Mouse (Mus musculus): ENCODE data around the gene Slc25a36.

Slc25a36 gene

DNA sequence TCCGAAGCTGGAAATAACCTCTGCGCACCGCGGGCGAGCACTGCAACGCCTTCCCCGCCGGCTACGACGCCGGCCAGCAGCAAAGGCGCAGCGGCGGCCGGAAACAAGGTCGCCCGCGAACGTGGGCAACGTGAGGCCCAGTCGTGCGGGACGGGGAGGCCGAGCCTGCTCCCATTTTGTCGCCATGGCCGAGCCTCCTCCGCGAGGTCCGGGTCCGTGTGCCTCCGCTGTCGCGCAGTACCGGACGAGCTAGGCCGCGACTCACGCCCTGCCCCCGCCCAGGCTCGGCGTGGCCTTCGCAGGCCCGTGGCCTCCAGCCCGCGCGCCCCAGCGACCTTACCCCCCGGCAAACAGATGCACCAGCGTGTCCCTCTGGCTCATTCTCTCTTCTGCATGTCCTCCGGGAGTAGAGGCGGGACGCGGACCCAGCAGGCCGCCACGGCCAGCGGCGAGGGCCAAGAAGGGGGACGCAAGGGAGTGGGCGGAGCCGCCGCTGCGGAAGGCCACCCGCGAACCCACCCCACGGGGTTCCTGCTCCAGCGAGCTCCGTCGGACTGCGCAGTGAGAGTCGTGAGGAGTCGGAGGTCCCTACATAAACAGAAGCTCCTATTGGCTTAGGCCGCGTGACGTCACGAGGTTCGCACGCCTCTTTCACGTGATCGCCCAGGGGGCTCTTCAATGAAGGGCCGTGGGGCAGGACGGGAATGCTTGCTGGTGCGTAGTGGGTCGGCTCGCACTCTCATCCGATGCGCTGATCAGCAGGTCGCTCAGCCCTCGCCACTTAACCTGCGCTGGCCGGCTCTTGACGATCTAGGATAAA is at the start of gene Slc25a36:
Gene Slc25a36 (minus strand): TSS at position 587 of the 820 bp plus-strand sequence.
- DNase-seq, result peak; percentile 98

DNA sequence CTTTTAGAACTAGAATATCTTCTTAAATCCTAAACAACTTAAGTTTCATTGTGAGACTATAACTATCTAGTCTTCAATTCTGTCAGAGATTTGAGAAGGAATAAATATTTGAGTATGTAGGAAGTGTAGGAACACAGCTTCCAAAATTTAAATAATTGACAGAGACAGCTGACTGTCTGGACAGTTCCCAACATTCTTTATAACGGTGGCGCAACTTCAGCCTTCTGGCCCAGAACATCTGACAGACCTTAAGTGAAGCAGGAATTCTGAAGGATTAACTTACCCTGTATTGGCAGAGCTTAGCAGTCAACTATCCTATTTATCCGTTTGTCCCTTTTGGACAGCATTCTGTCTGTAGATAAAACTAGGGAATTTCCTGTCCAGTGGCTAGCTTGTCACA is 47.5 kb upstream of the Slc25a36 start:
- no peak for DNase-seq

DNA sequence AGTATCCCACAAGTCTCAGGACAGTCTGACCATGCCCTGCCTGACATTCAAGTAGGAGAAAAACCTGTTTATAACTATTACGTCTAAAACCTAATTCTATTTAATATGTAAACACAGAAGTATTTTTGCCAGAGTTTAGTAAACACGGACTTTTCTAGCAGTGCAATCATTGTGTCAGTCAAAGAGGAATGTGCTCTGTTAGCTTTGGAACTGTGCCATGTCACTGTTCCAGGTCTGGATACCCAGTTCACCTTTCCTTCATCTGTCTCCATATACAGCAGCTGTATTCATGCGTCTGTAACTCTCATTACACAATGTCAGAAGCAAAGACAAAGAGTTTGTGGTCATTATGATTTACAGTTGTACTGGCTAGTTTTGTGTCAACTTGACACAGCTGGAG is 45.0 kb upstream of the Slc25a36 start:
- DNase-seq, result no peak

DNA sequence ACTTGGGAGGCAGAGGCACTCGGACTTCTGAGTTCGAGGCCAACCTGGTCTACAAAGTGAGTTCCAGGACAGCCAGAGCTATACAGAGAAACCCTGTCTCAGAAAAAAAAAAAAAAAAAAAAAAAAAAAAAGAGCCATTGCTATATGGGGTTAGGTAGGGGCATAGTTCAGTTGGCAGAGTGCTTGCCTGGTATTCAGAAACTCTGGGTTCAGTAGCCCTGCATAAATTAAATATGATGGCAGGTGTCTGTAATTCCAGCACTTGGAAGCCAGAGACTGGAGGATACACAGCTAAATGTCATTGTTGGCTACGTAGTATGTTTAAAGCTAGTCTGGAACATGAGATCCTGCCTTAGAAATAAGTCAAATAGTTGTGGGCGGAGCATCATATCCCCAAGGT is 44.0 kb upstream of the Slc25a36 start:
- DNase-seq, result no peak

DNA sequence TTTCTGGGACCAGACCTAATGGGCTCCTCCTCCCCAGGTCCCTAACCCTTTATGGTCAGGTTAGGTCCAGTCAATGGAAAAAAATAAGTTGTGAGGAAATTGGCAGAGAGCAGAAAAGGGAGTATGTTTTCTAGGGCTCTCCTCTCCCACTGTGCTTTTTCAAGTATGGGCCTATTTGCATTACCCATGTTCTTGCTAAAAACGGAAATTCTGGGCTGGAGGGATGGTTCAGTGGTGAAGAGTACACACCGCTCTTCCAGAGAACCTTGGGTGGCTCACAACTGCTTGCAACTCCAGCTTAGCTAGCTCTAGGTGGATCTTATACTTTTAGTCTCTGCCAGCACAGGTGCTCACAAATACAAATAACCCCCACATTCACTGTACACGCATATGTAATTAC is 42.0 kb upstream of the Slc25a36 start:
- no peak for DNase-seq

DNA sequence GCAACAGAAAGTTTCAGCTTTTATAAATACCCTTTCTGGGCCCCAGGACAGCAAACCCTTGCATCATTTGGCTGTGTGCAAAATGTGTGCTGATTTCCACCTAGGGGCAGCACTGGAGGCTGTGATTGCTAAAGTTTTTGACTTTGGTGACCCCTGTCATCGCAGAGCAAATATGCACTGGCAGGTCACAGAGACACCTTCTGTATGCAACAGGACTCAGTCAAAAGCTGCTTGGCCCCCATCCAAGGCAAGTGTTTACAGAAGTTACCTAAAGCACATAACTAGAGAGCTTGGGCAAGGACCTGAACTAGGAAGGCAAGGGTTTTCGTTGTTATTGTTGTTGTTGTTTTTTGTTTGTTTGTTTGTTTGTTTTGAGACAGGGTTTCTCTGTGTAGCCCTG is 36.3 kb upstream of the Slc25a36 start:
- no peak for DNase-seq

DNA sequence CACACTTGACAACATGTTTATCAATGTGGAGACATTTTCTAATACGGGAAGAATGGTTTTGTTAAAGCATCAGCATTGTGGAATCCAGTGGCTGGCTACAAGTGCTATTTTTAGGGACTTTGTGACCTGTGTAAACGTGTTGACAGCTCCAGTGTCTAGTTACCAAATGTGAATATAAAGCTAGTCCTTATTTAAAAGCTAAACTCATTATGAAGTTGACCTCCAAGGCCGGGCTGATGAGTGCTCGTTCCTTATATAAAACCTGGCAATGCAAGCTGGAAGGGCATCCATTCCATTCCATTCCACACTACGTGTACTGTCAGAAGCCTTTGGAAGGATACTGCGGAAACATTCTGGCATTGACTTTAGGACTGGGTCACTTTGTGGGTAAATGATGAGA is 34.4 kb upstream of the Slc25a36 start:
- DNase-seq, result no peak

DNA sequence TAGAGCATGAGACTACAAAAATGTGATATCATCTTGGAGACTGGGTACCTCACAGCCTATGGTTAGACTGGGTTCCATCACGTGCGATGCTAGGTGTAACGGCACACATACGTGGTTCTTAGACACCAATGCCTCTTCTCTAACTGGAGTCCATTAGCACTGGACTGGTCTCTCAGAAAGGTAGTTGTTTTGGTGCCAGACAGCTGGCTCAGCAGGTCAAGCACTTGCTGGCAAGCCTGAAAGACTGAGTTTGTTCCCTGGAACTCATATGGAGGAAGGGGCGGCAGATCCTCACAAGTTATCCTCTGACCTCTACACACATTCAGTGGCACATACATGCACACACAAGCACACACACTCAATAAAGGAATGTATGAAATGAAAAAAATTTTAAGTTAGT is 32.5 kb upstream of the Slc25a36 start:
- DNase-seq, result no peak

DNA sequence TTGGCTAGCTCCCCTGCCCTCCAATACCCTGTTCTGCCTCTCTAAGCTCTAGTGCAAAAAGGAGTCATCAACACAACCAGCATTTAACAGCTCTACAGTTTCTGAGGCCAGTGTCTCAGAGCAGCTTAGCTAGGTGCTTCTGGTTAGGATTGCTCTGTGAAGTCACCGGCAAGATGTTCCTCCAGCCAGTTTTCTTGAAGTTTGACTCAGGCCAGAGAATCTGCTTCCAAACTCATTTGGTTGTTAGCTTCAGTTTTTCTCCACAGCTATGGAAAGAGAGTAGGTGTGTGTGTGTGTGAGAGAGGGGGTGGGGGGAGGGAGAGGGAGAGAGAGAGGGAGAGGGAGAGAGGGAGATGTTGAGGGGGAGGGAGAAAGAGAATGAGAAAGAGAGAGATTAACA is 31.6 kb upstream of the Slc25a36 start:
- DNase-seq, result no peak

DNA sequence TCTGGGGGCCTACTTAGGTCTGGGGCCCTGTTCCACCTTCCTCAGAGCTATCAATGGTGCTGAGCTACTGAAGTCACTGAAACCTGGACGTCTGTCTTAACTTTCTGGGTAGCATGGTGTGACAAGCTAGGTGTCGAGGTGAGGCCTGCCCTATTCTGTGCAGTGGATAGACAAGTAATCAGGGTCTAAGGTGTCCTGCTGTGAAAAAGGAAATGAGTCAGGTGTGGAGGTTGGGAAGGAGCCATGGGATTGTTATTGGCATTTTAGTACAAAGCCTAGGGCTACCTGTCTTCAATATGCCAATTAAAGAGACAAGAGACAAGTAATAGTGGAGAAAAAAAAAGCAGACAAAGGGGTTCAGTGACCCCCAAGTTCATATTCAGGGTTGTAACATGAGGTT is 30.8 kb upstream of the Slc25a36 start:
- no peak for DNase-seq

DNA sequence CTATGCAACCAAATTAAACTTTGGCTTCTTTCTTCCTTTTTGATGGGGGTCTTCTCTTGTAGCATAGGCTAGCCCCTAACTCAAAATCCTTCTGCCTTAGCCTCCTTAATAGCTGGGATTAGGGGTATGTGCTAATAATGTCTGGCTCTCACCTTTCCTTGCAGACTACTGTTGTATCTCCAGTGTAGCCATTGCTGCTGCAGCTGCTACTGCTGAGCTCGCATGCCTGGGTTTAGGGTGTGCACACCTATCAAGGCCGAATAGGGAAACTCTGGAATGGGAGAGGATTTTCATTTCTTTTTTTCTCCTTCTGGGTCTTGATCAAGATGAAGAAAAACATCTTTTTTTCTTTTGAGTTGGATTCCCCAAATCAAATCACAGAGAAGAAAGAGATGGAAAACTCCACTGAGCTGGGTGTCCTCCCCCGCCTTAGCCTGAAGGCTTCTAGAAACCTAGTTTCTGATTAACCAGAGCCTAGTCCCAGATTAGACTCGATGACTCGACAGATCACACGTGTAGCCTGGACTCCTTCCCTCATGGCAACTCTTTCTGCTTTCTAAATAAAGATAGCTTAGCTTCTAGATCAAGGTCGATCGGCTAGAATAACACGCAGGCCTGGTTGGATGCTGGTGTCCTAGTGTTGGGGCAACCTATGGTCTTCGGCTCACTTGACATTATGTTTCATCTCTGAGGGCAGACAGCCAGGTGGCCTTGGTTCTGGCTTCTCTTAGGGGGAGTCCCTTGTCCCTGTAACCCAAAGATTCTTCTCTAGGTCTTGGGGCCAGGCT is 29.4 kb upstream of the Slc25a36 start:
- no peak for DNase-seq

DNA sequence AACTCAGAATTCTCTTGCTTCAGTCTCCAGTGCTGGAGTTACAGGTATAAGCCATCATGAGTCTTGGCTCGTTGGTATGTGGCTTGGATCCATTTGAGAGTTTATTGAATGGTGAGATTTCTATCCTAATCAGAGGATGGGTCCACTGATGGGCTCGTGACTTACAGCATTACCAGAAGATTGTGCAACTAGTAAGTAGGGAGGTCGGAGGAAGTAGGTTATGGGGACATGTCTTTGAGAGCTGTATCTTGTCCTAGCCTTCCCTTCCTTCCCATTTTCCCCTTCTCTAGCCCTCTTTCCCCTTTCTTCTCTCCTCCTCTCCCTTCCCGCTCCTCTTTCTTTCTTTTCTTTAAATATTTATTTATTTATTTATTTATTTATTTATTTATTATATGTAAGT is 26.7 kb upstream of the Slc25a36 start:
- DNase-seq, result no peak

DNA sequence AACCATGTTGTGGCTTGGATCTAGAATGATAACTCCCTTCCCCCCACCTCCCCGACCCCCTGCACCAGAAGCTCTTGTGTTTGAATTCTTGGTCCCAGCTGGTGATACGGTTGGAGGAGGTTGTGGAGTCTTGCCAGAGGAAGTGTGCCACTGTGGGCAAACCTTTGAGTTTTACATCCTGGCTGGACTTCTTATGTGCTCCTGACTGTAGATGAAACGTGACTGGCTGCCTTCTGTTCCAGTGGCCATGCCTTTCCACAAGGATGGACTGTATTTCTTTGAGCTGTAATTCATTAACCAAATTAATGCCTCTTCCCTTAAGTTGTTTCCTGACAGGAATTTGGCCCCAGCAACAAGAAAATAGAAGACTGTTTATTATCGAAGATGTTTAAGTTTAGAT is 26.2 kb upstream of the Slc25a36 start:
- DNase-seq, result no peak

DNA sequence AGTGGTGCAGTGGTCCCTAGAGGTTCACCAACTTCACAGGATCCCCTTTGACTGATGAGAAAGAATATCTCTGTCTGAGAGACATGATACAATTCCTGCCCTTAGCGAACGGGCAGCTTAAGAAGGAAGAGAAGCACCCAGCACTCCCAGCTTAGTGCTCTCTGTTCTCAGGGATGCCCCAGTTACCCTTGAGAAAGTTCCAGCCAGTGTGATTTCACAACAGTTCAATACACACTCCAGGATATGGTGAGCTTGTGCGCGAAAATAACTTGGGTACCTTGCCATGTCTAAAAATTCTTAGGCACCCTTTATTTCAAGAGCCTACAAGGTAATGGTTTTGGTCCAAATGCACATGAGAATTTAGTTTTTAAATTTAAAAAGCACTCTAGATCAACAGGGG is 24.9 kb upstream of the Slc25a36 start:
- DNase-seq, result no peak

DNA sequence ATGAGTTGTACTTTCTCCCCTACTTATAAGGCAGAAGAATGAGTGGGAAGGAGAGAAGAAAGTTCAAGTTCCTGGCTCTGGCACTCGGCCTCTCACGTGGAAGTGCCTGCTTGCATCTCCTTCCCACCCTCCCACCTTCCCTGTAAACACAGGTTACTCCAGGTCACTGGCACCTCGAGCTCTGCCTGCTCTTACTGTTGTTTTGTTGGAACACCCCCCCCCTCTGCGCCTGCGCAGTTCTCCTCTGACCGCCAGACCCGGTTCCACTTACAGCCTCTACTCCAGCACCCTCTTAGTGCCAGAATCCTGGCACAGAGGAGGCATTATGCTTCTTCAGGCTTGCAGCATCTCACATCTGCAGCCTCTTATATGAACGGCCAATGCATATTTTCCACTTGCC is 22.2 kb upstream of the Slc25a36 start:
- peak in 1 of 2 experiments; percentile 16 for DNase-seq

DNA sequence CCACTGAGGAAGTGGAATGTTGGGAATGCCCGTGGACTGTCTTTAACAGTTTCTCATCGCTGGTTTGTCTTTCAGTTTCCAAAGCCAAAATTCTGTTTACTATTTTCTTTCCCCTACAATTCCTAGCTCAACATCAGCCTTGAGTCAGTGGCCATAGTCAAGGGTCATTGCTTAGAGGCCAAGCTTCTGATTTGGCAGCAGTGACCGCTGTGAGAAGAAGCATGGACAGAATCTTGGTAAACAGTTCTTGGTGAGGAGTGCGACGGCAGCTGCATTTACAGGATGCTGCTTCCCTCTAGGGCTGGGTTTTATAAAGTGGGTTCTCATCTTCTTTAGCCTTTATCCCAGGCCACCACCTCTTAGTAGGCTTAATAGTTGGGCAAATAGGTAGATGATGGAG is 19.0 kb upstream of the Slc25a36 start:
- no peak for DNase-seq

DNA sequence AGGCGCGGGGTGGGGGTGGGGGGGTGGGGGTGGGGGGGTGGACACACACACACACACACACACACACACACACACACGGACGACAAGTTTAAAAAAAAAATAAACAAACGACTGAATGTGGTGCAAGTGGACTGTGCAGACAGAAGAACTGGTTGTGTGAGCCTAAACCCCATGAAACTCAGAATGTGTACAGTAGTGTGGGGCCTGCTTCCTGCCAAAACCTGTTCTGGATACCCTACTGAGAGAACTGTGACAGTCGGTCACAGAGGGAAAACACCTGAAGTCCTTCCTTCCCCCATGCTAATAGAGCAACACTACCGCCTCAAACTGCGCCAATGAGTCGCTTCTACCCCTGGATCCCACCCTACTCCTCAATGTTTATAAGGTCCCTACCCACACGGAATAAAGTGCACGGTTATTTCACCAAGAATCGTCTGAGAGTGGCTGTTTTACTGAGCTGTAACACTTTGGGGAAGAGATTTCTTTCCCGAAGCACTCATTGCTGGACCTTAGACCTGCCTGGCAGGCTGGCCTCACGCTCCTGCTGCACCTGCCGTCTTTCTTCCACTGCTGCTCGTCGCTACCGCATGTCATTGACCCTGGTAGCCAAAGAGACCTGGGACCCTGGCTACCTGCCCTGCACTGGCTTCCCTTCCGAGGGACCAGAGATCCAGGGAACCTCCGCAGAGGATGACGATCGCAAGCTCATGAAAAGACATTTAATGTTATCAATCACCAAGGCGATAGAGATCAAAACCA is 13.2 kb upstream of the Slc25a36 start:
- DNase-seq, result peak in 1 of 2 experiments; percentile 28

DNA sequence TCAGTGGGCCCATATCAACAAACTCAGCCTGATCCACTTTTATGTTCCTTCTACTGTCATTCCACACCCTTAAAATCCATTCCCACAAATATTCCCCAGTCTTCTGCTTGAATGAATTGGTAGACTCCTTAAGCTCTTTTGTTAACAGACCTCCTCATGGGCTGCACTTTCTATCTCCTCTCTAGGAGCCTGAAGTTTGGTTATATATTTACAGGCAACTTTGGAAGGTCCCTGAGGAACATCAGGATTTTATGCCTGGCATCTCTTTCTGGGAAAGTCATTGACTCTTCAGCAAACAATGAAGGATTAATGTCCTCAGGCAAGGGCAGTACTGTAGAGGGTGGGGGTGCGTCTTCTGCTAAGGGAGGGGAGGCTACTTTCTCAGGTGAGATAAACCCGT is 10.5 kb upstream of the Slc25a36 start:
- DNase-seq, result no peak

DNA sequence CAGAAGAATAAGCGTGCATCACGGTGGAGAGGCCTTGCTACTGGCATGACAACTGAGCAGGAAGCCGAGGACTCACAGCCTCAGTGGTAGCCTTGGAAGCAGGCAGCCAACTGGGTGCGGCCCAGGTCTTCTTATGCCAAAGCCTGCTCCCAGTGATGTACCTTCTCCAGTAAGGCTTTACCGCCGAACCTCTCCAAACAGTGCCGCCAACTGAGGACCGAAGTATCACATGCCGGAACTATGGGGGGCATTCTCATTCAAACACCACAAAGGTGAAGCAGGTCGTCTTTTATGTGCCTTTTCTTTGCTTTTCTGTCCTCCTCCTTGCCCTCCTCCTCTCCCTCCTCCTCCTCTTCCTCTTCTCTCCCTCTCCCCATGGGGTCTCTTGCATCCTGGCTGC is 3.3 kb upstream of the Slc25a36 start:
- no peak for DNase-seq

DNA sequence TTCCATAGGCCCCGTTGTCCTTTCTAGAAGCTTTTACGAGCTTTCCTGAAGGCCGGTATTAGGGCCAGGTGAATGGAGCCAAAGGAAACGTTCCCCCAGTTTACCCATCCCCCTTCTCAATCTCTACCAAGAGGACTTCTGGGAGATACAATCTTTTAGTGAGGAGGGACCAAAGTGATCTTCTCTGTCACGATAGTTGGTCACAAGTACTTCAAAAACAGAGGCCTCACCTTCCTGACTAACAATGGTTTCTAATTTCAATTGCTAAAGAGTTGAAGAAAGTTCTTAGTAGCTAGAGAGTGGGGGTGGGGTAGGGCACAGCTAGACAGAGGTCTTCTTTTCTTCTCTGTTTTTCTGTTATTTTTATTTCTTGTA is 2.6 kb upstream of the Slc25a36 start:
- no peak for DNase-seq

DNA sequence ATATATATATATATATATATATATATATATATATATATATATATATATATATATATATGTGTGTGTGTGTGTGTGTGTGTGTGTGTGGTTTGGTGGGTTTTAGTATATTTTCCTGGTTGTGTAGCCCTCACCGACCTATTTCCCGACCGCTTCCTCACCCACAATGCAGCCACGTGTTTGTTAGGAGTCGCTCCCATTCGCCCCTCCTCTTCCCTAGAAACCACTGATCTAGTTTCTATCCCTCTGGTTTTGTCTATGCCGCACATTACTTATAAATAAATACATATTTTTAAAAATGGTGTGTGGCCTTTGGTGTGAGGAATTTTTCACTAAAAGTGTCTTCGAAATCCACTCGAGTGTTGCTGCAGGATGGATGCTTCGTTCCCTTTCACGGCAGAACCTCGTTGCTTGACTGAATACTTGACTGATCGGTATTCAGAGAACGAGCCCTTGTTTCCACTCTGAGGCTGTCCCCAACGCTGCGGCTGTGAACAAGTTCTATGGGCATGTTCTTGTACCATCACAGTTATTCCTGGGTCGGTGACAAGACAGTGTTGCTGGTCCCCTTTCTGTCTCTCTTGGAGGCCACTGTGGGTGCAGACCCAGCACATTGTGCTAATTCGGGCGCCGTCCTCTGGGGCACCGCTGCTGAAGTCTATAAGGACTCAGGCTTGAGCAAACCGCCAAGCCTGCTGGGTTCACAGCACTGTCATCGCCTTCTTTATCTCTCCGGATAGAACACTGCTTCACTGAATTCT is 2.0 kb upstream of the Slc25a36 start:
- no peak for DNase-seq

DNA sequence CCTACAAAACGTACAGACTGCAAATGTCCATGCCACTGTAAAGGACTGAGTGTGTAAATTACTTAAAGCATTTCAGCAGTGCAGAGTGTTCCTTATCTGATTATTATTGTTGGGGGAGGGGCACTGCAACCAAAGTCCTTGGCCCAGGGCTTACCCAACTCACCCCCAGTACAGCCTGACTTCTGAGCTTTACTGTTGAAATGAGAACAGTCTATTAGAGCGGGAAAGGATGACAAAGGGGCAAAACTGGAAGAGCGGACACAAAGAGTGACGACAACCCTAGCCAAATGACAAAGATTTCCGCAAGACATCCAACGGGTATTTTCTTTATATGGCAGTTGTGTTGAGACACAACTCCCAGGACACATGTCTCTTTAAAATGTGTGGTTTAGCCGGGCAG is 1.3 kb upstream of the Slc25a36 start:
- DNase-seq, result no peak

DNA sequence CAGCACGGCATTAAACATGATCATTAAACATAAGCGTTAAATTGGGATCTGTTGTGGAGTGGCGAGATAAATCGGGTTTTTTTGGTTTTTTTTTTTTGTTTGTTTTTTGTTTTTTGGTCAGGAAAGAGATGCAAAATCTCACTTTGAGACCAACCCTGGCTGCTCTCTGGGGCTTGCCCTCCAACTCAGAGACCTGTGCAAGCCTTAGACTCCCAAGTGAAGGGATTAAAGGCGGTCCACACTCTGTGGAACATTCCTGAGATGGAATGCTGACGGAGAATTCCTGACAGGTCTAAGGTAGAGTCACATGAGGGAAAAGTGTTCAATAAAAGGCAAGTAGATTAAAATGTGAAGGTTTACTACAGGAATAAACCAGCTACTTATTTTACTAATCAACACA is 549 bp upstream of the Slc25a36 start:
- no peak for DNase-seq

Data from cerebellum, postnatal 10 days (tissue).